Mouse (Mus musculus) myocyte (in vitro differentiated cells): ENCODE results near the gene Twsg1. TPM values are rescaled to one million over a fixed set of nuclear protein-coding genes. Genes with fewer than 3 reads are reported as not detected.

Experiments
- H3K27me3 ChIP-seq: one replicate; pipeline ENCODE4 v1.6.1; 2011; ENCODE audit not compliant: control insufficient read depth, insufficient read depth, insufficient read length
- H3K36me3 ChIP-seq: one replicate; pipeline ENCODE4 v1.6.1; 2011; ENCODE audit not compliant: control insufficient read depth, insufficient read depth
- H3K4me2 ChIP-seq: one replicate; pipeline ENCODE4 v1.6.1; 2011; ENCODE audit warnings: low read depth, control low read depth
- H3K4me3 ChIP-seq: one replicate; pipeline ENCODE4 v1.5.1; 2011; ENCODE audit warnings: mild to moderate bottlenecking, control low read depth, moderate library complexity
- H3K79me2 ChIP-seq: one replicate; pipeline ENCODE4 v1.6.1; 2011; ENCODE audit not compliant: control insufficient read depth, insufficient read depth
- H3ac ChIP-seq: one replicate; pipeline ENCODE4 v1.6.1; 2011; ENCODE audit not compliant: control insufficient read depth, insufficient read length
- CEBPB ChIP-seq: IDR thresholded peaks from 2 replicates; pipeline ENCODE4 v1.6.1; 2011; ENCODE audit warnings: mild to moderate bottlenecking, moderate library complexity; ENCODE audit not compliant: poor library complexity, insufficient read depth, severe bottlenecking
- E2F4 ChIP-seq: IDR thresholded peaks from one replicate; pipeline ENCODE4 v1.6.1; 2011; ENCODE audit warnings: mild to moderate bottlenecking, control low read depth, moderate library complexity; ENCODE audit not compliant: insufficient read depth
- MAX ChIP-seq: IDR thresholded peaks from one replicate; pipeline ENCODE4 v1.6.1; 2011; ENCODE audit warnings: low read depth, mild to moderate bottlenecking, control low read depth
- MYOD1 ChIP-seq, 3 experiments: IDR thresholded peaks; one replicate each; pipeline ENCODE4 v1.6.1; 2011; ENCODE audit warnings: control low read depth in 2 of 3, low read depth in 2 of 3, mild to moderate bottlenecking in 2 of 3, moderate library complexity in 1 of 3; ENCODE audit not compliant: insufficient read length in 2 of 3, control insufficient read depth in 1 of 3
- MYOG ChIP-seq, 3 experiments: IDR thresholded peaks; one replicate each; pipeline ENCODE4 v1.6.1; 2011; ENCODE audit warnings: control low read depth in 2 of 3, low read depth in 2 of 3, mild to moderate bottlenecking in 2 of 3; ENCODE audit not compliant: insufficient read length in 2 of 3, control insufficient read depth in 1 of 3, insufficient read depth in 1 of 3
- POLR2A ChIP-seq: IDR thresholded peaks from one replicate; pipeline ENCODE4 v1.6.1; 2011; ENCODE audit warnings: low read depth, mild to moderate bottlenecking, control low read depth, moderate library complexity; ENCODE audit not compliant: insufficient read length
- POLR2AphosphoS2 ChIP-seq: IDR thresholded peaks from one replicate; pipeline ENCODE4 v1.6.1; 2011; ENCODE audit warnings: low read depth, control low read depth; ENCODE audit not compliant: insufficient read length
- REST ChIP-seq: IDR thresholded peaks from one replicate; pipeline ENCODE4 v1.6.1; 2011; ENCODE audit warnings: mild to moderate bottlenecking, control low read depth, moderate library complexity; ENCODE audit not compliant: insufficient read depth, insufficient read length
- SRF ChIP-seq: IDR thresholded peaks from one replicate; pipeline ENCODE4 v1.6.1; 2011; ENCODE audit warnings: low read depth; ENCODE audit not compliant: control insufficient read depth, insufficient read length
- TCF12 ChIP-seq: IDR thresholded peaks from one replicate; pipeline ENCODE4 v1.6.1; 2011; ENCODE audit warnings: mild to moderate bottlenecking, control low read depth; ENCODE audit not compliant: poor library complexity, insufficient read depth, severe bottlenecking
- TCF3 ChIP-seq: IDR thresholded peaks from one replicate; pipeline ENCODE4 v1.6.1; 2011; ENCODE audit warnings: low read depth, control low read depth; ENCODE audit not compliant: insufficient read length
- USF1 ChIP-seq: IDR thresholded peaks from one replicate; pipeline ENCODE4 v1.6.1; 2011; ENCODE audit warnings: low read depth, mild to moderate bottlenecking, control low read depth, moderate library complexity
- polyA plus RNA-seq: library from polyadenylated mRNA; unstranded; fragments of >200 nt; fragmentation: generic; extraction: Trizol; gene quantifications from one replicate; pipeline ENCODE4 v1.2.1, GENCODE M21; 2012; ENCODE audit warnings: missing spikeins

Gene Twsg1
- polyA plus RNA-seq, 1 experiment = 9.0 TPM

- Histone ChIP-seq H3K4me2 (no peak overlapping the region), H3K27me3 (no peaks in the 10 kb centered on the region), H3K79me2 (no peaks in the 10 kb centered on the region), H3K4me3 (no peak overlapping the region), H3K36me3 (no peaks in the 10 kb centered on the region), H3ac (no peak overlapping the region)
- no peak for TF ChIP-seq TCF3
- no peak for TF ChIP-seq REST
These were observed 45.8 kb downstream of the Twsg1 start for GRCm38 (mm10) chr17:65905241-65905640.

- H3K27me3 ChIP-seq = no peaks in the 10 kb centered on the region
These were observed 47.2 kb downstream of the Twsg1 start for GRCm38 (mm10) chr17:65903826-65904225.

GRCm38 (mm10) chr17:65903011-65903410, 48.0 kb downstream of the Twsg1 start:
- H3K27me3 ChIP-seq = no peaks in the 10 kb centered on the region
- no peaks in the 10 kb centered on the region for H3K36me3 ChIP-seq
- TF ChIP-seq POLR2AphosphoS2 = no peak
- TF ChIP-seq SRF = no peak
- no peak for TF ChIP-seq TCF3
- TF ChIP-seq CEBPB = no peak
- TF ChIP-seq REST = no peak
- TF ChIP-seq MYOG (IDR thresholded peaks at IDR 0.05; ENCODE audit: control insufficient read depth in 1 of 3, insufficient read depth in 1 of 3, insufficient read length in 2 of 3, low read depth in 2 of 3) = no peak

More at GRCm38 (mm10) chr17:65903826-65904225, 47.2 kb downstream of the Twsg1 start:
- TF ChIP-seq POLR2A (no peak), POLR2AphosphoS2 (no peak), TCF3 (no peak), USF1 (no peak), E2F4 (no peak), MAX (no peak), SRF (no peak)
- Histone ChIP-seq H3K4me3 (no peak overlapping the region), H3ac (no peak overlapping the region), H3K79me2 (no peaks in the 10 kb centered on the region), H3K4me2 (no peak overlapping the region), H3K36me3 (no peaks in the 10 kb centered on the region)

GRCm38 (mm10) chr17:65902281-65902680, 48.7 kb downstream of the Twsg1 start:
- Histone ChIP-seq H3K4me3 (no peak overlapping the region), H3ac (no peak overlapping the region), H3K36me3 (no peaks in the 10 kb centered on the region), H3K27me3 (no peaks in the 10 kb centered on the region), H3K79me2 (no peaks in the 10 kb centered on the region), H3K4me2 (no peak overlapping the region)
- TF ChIP-seq REST (no peak), MYOD1 (IDR thresholded peaks at IDR 0.05; ENCODE audit: control insufficient read depth in 1 of 3, insufficient read length in 2 of 3, low read depth in 2 of 3) (no peak)

More at GRCm38 (mm10) chr17:65903011-65903410, 48.0 kb downstream of the Twsg1 start:
- no peak overlapping the region for H3K4me2 ChIP-seq
- no peaks in the 10 kb centered on the region for H3K79me2 ChIP-seq
- no peak overlapping the region for H3K4me3 ChIP-seq
- no peak overlapping the region for H3ac ChIP-seq

GRCm38 (mm10) chr17:65896016-65896415, 55.0 kb downstream of the Twsg1 start:
- no peak for TF ChIP-seq SRF
- no peak for TF ChIP-seq POLR2A
- no peak for TF ChIP-seq MAX
- no peak for TF ChIP-seq MYOG (IDR thresholded peaks at IDR 0.05; ENCODE audit: control insufficient read depth in 1 of 3, insufficient read depth in 1 of 3, insufficient read length in 2 of 3, low read depth in 2 of 3)
- no peak for TF ChIP-seq TCF3
- no peak for TF ChIP-seq MYOD1 (IDR thresholded peaks at IDR 0.05; ENCODE audit: control insufficient read depth in 1 of 3, insufficient read length in 2 of 3, low read depth in 2 of 3)
- no peak for TF ChIP-seq REST
- TF ChIP-seq E2F4 = no peak
- no peak for TF ChIP-seq TCF12
- TF ChIP-seq CEBPB = no peak
- no peak for TF ChIP-seq USF1
- Histone ChIP-seq H3K36me3 (no peaks in the 10 kb centered on the region), H3ac (no peak overlapping the region), H3K4me3 (no peak overlapping the region), H3K27me3 (no peaks in the 10 kb centered on the region), H3K79me2 (no peaks in the 10 kb centered on the region), H3K4me2 (no peak overlapping the region)

GRCm38 (mm10) chr17:65889476-65889875, 61.5 kb downstream of the Twsg1 start:
- Histone ChIP-seq H3K36me3 (no peaks in the 10 kb centered on the region), H3K79me2 (no peaks in the 10 kb centered on the region), H3K4me2 (no peak overlapping the region), H3ac (no peak overlapping the region), H3K27me3 (no peaks in the 10 kb centered on the region), H3K4me3 (no peak overlapping the region)
- TF ChIP-seq TCF3 (no peak), SRF (no peak), MAX (no peak), POLR2AphosphoS2 (no peak), USF1 (no peak)
